Mouse (Mus musculus) CD4-positive, CD25-positive, alpha-beta regulatory T cell, adult 9 weeks (primary cell): ENCODE measurements around the gene H13. TPM values are rescaled to one million over a fixed set of nuclear protein-coding genes. Genes with fewer than 3 reads are reported as not detected.

Experiments
- polyA plus RNA-seq: library from polyadenylated mRNA; unstranded; fragments of 100-300 nt; shearing (Covaris generic); gene quantifications from one replicate; pipeline ENCODE4 v1.2.1, GENCODE M21; 2017

The H13 gene
- 39.0 TPM for polyA plus RNA-seq

DNA sequence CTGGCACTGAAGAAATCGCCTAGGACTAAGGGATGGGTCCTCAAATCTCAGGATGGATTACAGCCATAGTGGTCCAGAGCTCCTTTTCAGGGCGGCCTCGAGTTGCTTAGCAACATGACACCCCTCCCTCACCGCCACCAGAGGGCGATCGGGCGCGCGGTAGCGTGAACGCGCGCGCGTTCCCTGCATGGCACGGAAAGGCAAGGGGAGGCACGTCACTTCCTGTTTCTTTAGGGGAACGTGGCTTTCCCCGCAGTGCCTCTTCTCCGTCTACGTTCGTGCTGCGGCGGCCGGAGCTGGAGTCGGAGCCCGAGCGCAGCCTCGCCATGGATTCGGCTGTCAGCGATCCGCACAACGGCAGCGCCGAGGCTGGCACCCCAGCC, at the start of gene H13:
Gene H13 (plus strand): TSS at position 206 of the 383 bp plus-strand sequence.

DNA sequence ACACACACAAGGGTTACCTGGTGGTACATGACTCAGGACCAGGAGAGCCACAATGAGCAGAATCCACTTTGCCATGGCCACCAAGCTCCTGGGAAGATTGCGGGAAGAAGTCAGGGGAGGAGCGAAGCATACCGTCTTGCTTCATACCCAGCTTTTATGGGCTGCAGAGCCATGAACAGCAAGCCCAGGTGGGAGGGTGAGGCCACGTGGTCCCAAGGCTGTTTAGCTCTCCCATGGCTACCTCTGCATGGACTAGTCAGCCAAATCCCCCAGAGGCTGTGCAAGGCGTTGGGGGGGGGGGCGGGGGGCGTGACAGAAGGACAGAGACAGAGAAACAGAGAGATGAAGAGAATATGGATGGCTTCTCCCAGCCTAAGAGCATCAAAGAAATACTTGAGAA, 46.3 kb upstream of the H13 start, which contains the start of gene Defb25:
Gene Defb25 (minus strand): TSS at position 101 of the 400 bp plus-strand sequence.

DNA sequence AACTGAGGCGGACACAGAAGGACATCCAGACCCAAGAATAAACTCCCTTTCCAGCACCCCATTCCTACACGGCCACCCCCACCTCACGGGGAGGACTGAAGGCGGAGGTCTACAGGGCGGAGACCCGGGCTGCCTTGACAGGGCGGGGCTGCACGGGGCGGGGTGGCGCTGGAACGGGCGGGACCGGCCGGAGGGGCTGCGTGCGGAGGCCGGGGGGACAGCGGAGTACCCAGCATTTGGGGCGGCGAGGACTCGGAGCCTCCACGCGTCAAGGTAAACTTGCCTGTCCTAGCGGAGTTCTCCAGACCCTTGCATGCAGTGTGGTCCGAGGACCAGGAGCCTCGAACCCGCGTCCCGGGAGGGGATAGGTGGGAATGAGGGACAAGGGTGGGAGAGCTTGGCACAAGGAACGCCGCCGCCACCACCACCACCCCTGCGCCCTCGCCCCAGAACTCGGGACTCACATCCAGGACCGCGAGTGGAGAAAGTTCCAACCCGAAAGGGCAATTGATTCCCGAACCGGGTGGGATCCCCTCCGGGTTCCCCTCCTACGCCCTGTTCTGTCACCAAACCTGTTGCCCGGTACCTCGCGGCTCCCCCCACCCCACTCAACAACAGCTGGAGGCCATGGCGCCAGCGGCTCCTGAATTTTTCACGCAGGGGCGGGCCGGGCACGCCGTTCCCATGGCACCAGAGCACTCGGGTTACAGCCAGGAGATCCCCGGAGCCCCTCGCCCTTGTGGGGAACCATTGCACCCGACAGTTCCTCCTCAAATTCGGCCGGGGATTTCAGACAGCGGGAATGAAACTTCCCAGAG, 42.3 kb upstream of the H13 start, which contains the start of gene Rem1:
Gene Rem1 (plus strand): TSS at position 178 of the 818 bp plus-strand sequence.

DNA sequence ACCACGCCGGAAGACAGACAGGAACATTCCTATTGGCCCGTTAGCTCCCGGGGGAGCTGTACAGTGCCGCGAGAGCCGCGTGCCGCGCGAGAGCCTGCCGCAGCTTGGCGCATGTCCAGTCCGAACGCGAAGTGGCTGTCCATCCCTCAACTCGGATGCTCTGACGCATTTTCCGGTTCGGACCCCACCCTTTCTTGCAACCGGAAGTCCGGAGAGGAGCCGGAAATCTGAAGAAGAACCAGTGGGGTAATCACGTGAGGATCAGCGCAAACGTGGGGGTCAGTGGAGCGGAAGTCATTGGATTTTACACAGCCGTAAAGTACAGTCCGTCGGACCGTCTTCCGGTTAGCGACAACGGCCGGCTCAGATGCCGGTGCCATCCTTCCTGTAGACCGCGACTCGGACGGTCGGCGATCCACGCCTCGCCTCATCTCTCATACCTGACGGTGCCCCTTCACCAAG, 17.6 kb downstream of the H13 start, which contains the start of gene Mcts2:
Gene Mcts2 (plus strand): TSS at position 230 of the 462 bp plus-strand sequence.

DNA sequence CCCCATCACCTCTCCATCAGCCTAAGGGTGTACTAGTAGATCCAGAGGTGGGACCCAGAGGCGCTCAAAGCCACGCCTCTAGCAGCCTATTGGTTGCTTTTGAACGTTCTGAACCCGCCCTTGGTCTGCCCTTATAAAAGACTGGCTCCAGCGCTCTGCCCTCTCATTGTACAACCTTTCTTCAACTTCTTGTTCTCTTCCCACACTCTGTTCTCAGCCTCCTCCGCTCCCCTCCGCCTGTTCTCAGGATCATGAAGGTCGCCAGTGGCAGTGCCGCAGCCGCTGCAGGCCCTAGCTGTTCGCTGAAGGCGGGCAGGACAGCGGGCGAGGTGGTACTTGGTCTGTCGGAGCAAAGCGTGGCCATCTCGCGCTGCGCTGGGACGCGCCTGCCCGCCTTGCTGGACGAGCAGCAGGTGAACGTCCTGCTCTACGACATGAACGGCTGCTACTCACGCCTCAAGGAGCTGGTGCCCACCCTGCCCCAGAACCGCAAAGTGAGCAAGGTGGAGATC, 66.9 kb downstream of the H13 start, which contains the start of gene Id1:
Gene Id1 (plus strand): TSS at position 162 of the 512 bp plus-strand sequence.

DNA sequence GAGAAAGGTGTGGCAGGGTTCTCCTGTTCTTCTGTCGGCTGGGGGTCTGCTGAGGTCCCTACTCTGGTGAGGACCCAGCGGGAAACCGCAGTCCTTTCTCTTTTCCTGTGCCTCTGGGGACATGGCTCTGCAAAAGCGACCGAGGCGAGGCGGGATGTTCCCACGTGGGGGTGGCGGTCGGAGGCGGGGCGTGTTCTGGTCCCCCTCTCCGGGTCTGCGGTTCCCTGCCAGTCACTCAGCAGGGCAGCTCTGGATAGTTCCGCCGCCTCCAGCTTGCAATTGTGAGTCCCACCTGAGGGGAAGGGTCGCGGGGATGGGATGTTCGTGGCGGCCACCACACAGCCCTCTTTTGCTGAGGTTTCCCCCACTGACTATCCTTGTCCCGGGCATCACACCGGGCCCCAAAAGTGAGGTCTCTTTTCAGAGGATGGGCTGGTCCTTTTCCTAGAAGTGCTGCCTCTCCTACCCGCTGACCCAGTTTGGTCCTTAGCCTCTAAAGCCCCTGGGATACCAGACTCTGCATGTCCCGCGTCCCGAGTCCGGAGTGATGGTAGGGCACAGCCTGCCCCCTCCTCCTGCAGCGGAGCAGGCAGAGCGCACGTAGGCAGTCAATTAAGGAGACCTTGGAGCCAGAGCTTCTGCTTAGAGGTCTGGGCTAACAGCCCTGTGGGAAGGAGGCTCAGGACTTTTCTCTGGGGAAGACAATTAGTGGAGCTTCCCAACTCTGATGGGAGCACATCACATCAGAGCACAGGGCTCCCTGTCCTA, 84.9 kb downstream of the H13 start, which contains the start of gene Cox4i2:
Gene Cox4i2 (plus strand): TSS at position 230 of the 768 bp plus-strand sequence.

Other genes with a start within 250 kb of the H13 start
- gene Defb23, start 204.8 kb upstream of the H13 start, polyA plus RNA-seq, result not detected
- not detected for gene Defb20, start 192.4 kb upstream of the H13 start, polyA plus RNA-seq
- not detected for gene Defb22, start 179.3 kb upstream of the H13 start, polyA plus RNA-seq
- not detected for gene Defb26, start 157.8 kb upstream of the H13 start, polyA plus RNA-seq
- gene Defb28, start 151.2 kb upstream of the H13 start, polyA plus RNA-seq, result not detected
- not detected for gene Defb29, start 129.4 kb upstream of the H13 start, polyA plus RNA-seq
- not detected for gene Gm17416, start 100.1 kb upstream of the H13 start, polyA plus RNA-seq
- gene Defb21, start 96.7 kb upstream of the H13 start, polyA plus RNA-seq, result not detected
- not detected for gene Defb19, start 89.1 kb upstream of the H13 start, polyA plus RNA-seq
- gene Defb45, start 70.1 kb upstream of the H13 start, polyA plus RNA-seq, result not detected
- not detected for gene Defb36, start 65.1 kb upstream of the H13 start, polyA plus RNA-seq
- not detected for gene Defb25, start 46.4 kb upstream of the H13 start, polyA plus RNA-seq
- not detected for gene Rem1, start 42.5 kb upstream of the H13 start, polyA plus RNA-seq
- gene Mcts2, start 17.6 kb downstream of the H13 start, polyA plus RNA-seq, result 2.4 TPM
- not detected for gene Id1, start 66.8 kb downstream of the H13 start, polyA plus RNA-seq
- gene Cox4i2, start 84.7 kb downstream of the H13 start, polyA plus RNA-seq, result not detected
- gene Bcl2l1, start 162.3 kb downstream of the H13 start, polyA plus RNA-seq, result 69.7 TPM
- 4.1 TPM for gene Tpx2, start 178.5 kb downstream of the H13 start, polyA plus RNA-seq
- not detected for gene Mylk2, start 241.9 kb downstream of the H13 start, polyA plus RNA-seq